Mouse (Mus musculus) kidney, embryonic 14.5 days (tissue): ENCODE measurements around the gene Slc52a3. TPM values are rescaled to one million over a fixed set of nuclear protein-coding genes. Genes with fewer than 3 reads are reported as not detected.
A peak's percentile ranks its signal among the peaks of the same experiment; 100 is the strongest.

ENCODE experiments used
- ATAC-seq: fragments of 200-750 bp; cut with Nextera tagmentation; 2 replicates; pipeline ENCODE4 v1.8.0; 2017; ENCODE audit warnings: moderate number of reproducible peaks, mild to moderate bottlenecking, moderate TSS enrichment, moderate library complexity; ENCODE audit not compliant: low FRiP score, low TSS enrichment
- H3K27ac ChIP-seq: fragments of 300-500 bp; sonication (generic); 2 replicates; pipeline ENCODE4 v1.5.1; 2014; ENCODE audit warnings: low read depth, mild to moderate bottlenecking, low read length, moderate library complexity, mixed read lengths
- H3K27me3 ChIP-seq: fragments of 300-500 bp; sonication (generic); 2 replicates; pipeline ENCODE4 v1.6.1; 2014; ENCODE audit warnings: mild to moderate bottlenecking, low read length; ENCODE audit not compliant: control insufficient read depth, insufficient read depth
- H3K36me3 ChIP-seq: fragments of 300-500 bp; sonication (generic); 2 replicates; pipeline ENCODE4 v1.6.1; 2014; ENCODE audit warnings: low read length, mixed read lengths; ENCODE audit not compliant: control insufficient read depth, insufficient read depth
- H3K4me1 ChIP-seq: fragments of 300-500 bp; sonication (generic); 2 replicates; pipeline ENCODE4 v1.6.1; 2014; ENCODE audit warnings: low read length, mixed read lengths; ENCODE audit not compliant: control insufficient read depth, insufficient read depth
- H3K4me2 ChIP-seq: fragments of 300-500 bp; sonication (generic); replicated peaks from 2 replicates; pipeline ENCODE4 v1.6.1; 2014; ENCODE audit warnings: low read depth, mild to moderate bottlenecking, low read length
- H3K4me3 ChIP-seq: fragments of 300-500 bp; sonication (generic); 2 replicates; pipeline ENCODE4 v1.5.1; 2014; ENCODE audit warnings: mild to moderate bottlenecking, low read length
- H3K9ac ChIP-seq: fragments of 300-500 bp; sonication (generic); 2 replicates; pipeline ENCODE4 v1.6.1; 2014; ENCODE audit warnings: low read depth, mild to moderate bottlenecking, low read length, moderate library complexity
- H3K9me3 ChIP-seq: fragments of 300-500 bp; sonication (generic); 2 replicates; pipeline ENCODE4 v1.6.1; 2016; ENCODE audit warnings: low read length; ENCODE audit not compliant: control insufficient read depth
- WGBS: fragments of 180-500 bp; shearing (Covaris S2); extraction: QIAGEN DNeasy Blood & Tissue Kit; methylation state at CpG from one replicate; pipeline ENCODE4 v1.1.7; 2014; 5-methylcytosine and 5-hydroxymethylcytosine counted together
- polyA plus RNA-seq: library from polyadenylated mRNA; unstranded; fragments of >200 nt; fragmentation: Nextera tagmentation; extraction: Ambion mirVana; gene quantifications from 2 replicates; pipeline ENCODE4 v1.2.1, GENCODE M21; 2014

The Slc52a3 gene
- polyA plus RNA-seq, 1 experiment from 2014 or later: 6.8 TPM

DNA sequence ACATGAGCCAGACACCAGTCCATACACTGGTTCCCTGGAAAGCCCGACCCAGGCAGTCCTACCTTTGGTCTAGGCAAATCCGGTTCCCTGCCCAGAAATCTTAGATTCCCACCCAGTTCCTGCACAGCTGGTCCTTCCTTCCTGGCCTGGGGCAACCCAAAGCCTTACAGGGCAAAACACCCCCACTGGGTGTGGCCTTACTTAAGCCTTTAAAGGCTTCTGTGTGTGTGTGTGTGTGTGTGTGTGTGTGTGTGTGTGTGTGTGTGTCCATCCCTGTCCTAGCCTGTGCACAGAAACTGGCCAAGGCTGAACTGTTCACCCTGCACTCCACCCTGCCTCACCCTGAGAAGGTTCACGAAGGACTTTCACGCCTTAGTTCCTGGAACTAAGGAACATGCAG, 15.9 kb downstream of the Slc52a3 start:
- Histone ChIP-seq H3K27ac (no peak overlapping the region), H3K4me3 (no peak overlapping the region), H3K4me2 (no peak overlapping the region), H3K27me3 (no peaks in the 10 kb centered on the region), H3K9me3 (no peaks in the 10 kb centered on the region), H3K36me3 (no peaks in the 10 kb centered on the region), H3K9ac (no peak overlapping the region), H3K4me1 (peaks cover 3% of the 10 kb centered on the region; the same call in 1 of the 2 replicates)
- whole genome bisulfite sequencing: 69% methylated on average over 4 of the region's 4 CpGs
- peak; percentile 32; the same call in 1 of the 2 replicates for ATAC-seq

DNA sequence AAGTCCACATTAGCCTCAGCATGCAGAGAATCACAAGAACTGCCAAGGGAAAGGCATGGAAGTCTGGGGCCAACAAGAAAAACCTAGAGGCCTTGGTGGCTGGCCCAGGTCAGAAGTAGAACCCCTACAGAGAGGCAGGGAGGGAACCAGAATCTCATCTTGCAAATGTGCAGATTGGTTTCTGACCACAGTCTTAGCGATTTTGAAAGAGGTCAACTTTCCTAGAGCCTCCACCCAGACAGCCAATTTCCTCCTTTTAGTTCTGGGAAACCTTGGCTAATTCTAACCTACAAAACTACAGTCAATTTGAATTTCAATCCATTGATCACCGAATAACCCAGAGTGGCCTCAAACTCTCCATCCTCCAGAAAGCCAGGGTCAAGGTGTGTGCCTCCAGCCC, 16.4 kb downstream of the Slc52a3 start:
- no peak overlapping the region for H3K4me3 ChIP-seq
- peaks cover 3% of the 10 kb centered on the region; the same call in 1 of the 2 replicates for H3K4me1 ChIP-seq
- H3K36me3 ChIP-seq: no peaks in the 10 kb centered on the region
- WGBS: 64% methylated on average over 2 of the region's 2 CpGs
- no peak overlapping the region for H3K9ac ChIP-seq
- H3K9me3 ChIP-seq: no peaks in the 10 kb centered on the region
- no peak for ATAC-seq
- H3K27ac ChIP-seq: no peak overlapping the region
- H3K4me2 ChIP-seq: no peak overlapping the region
- H3K27me3 ChIP-seq: no peaks in the 10 kb centered on the region

DNA sequence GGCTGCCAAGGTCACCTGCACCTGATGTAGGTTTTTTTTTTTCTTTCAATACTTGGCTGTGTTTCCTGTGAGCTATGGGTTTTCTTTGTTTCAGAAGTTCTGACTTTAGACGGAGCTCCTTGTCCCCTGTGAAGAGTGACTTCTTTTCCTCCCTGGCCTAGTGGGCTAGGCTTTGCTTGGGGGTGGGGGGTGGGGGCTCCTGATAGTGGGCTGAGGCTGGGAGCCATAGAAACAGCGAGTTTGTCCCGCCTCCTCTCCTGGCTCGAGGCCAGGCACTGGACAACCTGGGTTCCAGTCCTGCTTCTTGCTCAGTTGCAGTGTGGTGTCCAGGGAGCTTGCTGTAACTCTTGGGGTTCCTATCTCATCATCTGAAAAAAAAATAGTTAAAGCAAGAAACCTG, 19.7 kb downstream of the Slc52a3 start:
- ATAC-seq: no peak
- Histone ChIP-seq H3K27ac (no peak overlapping the region), H3K9me3 (no peaks in the 10 kb centered on the region), H3K4me3 (no peak overlapping the region), H3K9ac (no peak overlapping the region), H3K36me3 (no peaks in the 10 kb centered on the region), H3K4me1 (peaks cover 3% of the 10 kb centered on the region; the same call in 1 of the 2 replicates), H3K4me2 (no peak overlapping the region), H3K27me3 (no peaks in the 10 kb centered on the region)
- 50% methylated on average over 4 of the region's 4 CpGs for WGBS

DNA sequence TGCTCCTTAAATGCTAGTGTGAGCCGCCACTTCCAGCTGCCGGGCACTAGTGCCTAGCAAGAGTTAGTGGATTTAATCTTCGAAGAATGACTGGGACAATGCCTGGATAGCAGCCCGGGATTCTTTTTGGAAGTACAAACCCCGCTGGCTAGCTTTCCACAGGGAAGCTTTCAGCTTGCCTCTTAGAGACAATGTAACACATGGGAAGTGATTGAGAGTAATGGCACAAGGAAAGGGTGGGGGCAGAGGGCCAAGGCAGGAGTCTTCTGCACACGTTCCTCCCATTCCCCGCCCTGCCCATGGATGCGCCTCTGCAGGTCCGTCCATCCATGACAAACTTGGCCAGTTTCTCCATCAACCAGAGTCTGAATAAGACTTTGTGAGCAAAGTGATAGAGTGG, 20.4 kb downstream of the Slc52a3 start:
- no peaks in the 10 kb centered on the region for H3K27me3 ChIP-seq
- 73% methylated on average over 9 of the region's 9 CpGs for WGBS
- no peak overlapping the region for H3K4me2 ChIP-seq
- H3K9me3 ChIP-seq: no peaks in the 10 kb centered on the region
- H3K36me3 ChIP-seq: no peaks in the 10 kb centered on the region
- no peak overlapping the region for H3K27ac ChIP-seq
- peaks cover 3% of the 10 kb centered on the region; the same call in 1 of the 2 replicates for H3K4me1 ChIP-seq
- no peak overlapping the region for H3K9ac ChIP-seq
- no peak for ATAC-seq
- no peak overlapping the region for H3K4me3 ChIP-seq

DNA sequence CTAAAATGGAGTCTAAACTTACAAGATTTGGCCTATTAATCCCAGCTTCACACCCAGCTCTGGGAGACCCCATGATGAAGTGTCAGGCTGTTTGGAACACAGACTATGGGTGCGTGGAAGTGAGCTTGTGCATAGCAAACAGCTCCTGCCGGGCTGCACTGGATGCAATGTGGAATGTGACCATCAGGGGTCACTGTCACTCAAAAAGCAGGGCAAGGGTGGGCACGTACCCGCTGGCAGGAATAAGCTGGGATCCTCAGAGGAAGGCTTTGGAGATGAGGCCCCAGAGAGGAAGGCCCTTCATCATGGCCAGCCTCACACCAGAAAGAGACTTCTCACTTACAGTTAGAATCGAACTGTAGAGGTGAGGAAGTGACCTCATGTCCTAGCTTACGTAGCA, 23.9 kb downstream of the Slc52a3 start:
- H3K27ac ChIP-seq: no peak overlapping the region
- no peaks in the 10 kb centered on the region for H3K9me3 ChIP-seq
- no peak overlapping the region for H3K9ac ChIP-seq
- WGBS: 25% methylated on average over 6 of the region's 6 CpGs
- H3K4me2 ChIP-seq: no peak overlapping the region
- H3K27me3 ChIP-seq: no peaks in the 10 kb centered on the region
- H3K4me1 ChIP-seq: peaks cover 3% of the 10 kb centered on the region; the same call in 1 of the 2 replicates
- no peaks in the 10 kb centered on the region for H3K36me3 ChIP-seq
- H3K4me3 ChIP-seq: no peak overlapping the region
- peak; percentile 53; the same call in 1 of the 2 replicates for ATAC-seq

DNA sequence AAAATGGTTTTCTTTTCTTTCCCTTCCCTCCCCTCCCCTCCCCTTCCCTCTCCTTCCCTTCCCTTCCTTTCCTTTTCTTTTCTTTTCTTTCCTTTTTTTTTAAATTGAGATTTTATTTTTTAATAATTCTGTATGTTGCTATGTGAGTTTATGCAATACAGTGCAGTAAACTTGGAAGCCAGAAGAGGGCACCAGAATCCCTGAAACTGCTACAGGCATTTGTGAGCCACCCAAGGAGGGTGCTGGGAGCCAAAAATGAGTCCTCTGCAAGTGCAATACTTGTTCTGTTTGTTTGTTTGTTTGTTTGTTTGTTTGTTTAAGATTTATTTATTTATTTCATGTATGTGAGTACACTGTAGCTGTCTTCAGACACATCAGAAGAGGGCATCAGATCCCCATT, 25.7 kb downstream of the Slc52a3 start:
- H3K36me3 ChIP-seq: no peaks in the 10 kb centered on the region
- ATAC-seq: no peak

GRCm38 (mm10) chr2:152024883-152025422, 28.6 kb downstream of the Slc52a3 start:
- WGBS: 38% methylated on average over 11 of the region's 11 CpGs
- H3K36me3 ChIP-seq: no peaks in the 10 kb centered on the region
- no peak overlapping the region for H3K4me2 ChIP-seq
- ATAC-seq: no peak
- no peak overlapping the region for H3K4me3 ChIP-seq
- H3K27ac ChIP-seq: no peak overlapping the region
- H3K9ac ChIP-seq: no peak overlapping the region
- H3K4me1 ChIP-seq: no peaks in the 10 kb centered on the region
- no peaks in the 10 kb centered on the region for H3K9me3 ChIP-seq
- peaks cover 8% of the 10 kb centered on the region for H3K27me3 ChIP-seq

More for the DNA sequence above, 25.7 kb downstream of the Slc52a3 start:
- H3K9me3 ChIP-seq: no peaks in the 10 kb centered on the region
- no peaks in the 10 kb centered on the region for H3K4me1 ChIP-seq
- H3K4me2 ChIP-seq: no peak overlapping the region
- H3K27ac ChIP-seq: no peak overlapping the region
- H3K4me3 ChIP-seq: no peak overlapping the region
- H3K9ac ChIP-seq: no peak overlapping the region
- no peaks in the 10 kb centered on the region for H3K27me3 ChIP-seq

- H3K27me3 ChIP-seq: peaks cover 15% of the 10 kb centered on the region
- WGBS: under 1% methylated on average over 52 of the region's 54 CpGs
- no peaks in the 10 kb centered on the region for H3K9me3 ChIP-seq
- peak overlapping the region; percentile 92 for H3K4me2 ChIP-seq
- H3K27ac ChIP-seq: no peak overlapping the region
- no peaks in the 10 kb centered on the region for H3K36me3 ChIP-seq
- peak overlapping the region; percentile 68 for H3K4me3 ChIP-seq
- ATAC-seq: peak; percentile 96
- no peaks in the 10 kb centered on the region for H3K4me1 ChIP-seq
- peak overlapping the region; percentile 56; the same call in 1 of the 2 replicates for H3K9ac ChIP-seq
Measured at GRCm38 (mm10) chr2:152029252-152030082, 33.2 kb downstream of the Slc52a3 start.

- H3K9ac ChIP-seq: no peak overlapping the region
- H3K27me3 ChIP-seq: peaks cover 15% of the 10 kb centered on the region
- no peak overlapping the region for H3K27ac ChIP-seq
- no peaks in the 10 kb centered on the region for H3K36me3 ChIP-seq
- WGBS: 80% methylated on average over 5 of the region's 5 CpGs
- H3K9me3 ChIP-seq: peaks cover 4% of the 10 kb centered on the region
- H3K4me2 ChIP-seq: no peak overlapping the region
- H3K4me1 ChIP-seq: no peaks in the 10 kb centered on the region
- no peak for ATAC-seq
- H3K4me3 ChIP-seq: no peak overlapping the region
Measured at GRCm38 (mm10) chr2:152030986-152031385, 34.7 kb downstream of the Slc52a3 start.
